Mouse (Mus musculus) adrenal gland, postnatal 14 days (tissue): Measurements from ENCODE around the gene Tmem200b. TPM values are rescaled to one million over a fixed set of nuclear protein-coding genes. Genes with fewer than 3 reads are reported as not detected.

Experiments used
- DNase-seq: peaks from one replicate; pipeline ENCODE4 v3.0.0; 2021; ENCODE audit warnings: mixed read lengths
- total RNA-seq: library from RNA; stranded (reverse); gene quantifications from 2 replicates; pipeline ENCODE4 v1.2.3, GENCODE M21; 2021

The Tmem200b gene
- total RNA-seq, 1 experiment from 2014 or later, result 8.7 TPM

- DNase-seq, result no peak
Observed at GRCm38 (mm10) chr4:131950657-131951056, 29.1 kb downstream of the Tmem200b start.

- DNase-seq, result no peak
Observed at GRCm38 (mm10) chr4:131957161-131957560, 35.6 kb downstream of the Tmem200b start.

DNA sequence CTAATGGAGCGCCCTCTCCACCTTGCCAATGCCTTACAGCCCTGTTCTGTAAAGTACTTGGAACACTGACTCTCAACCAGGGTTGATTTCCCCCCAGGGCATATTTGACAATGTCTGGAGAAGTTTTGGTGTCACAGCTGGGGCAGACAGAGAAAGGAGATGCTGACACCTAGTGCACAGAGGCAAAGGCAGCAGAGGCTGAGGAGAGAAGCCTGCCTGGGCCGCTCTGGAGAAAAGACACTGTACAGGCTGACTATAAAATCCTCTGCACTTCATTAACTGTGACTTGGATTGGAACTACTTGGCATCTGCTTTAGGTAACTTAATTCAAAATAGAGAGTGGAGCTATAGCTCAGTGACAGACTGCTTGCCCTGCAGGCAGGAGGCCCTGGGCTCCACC lies 47.3 kb downstream of the Tmem200b start:
- DNase-seq, result peak; percentile 32

GRCm38 (mm10) chr4:131970244-131970853 lies 48.8 kb downstream of the Tmem200b start:
- DNase-seq, result no peak

Other genes starting within 250 kb of the Tmem200b start
- gene Ptpru, start 83.5 kb upstream of the Tmem200b start, total RNA-seq, result 32.4 and 34.6 TPM in 2 replicates
- 130 and 140 TPM in 2 replicates for gene Mecr, start 78.3 kb upstream of the Tmem200b start, total RNA-seq
- gene Srsf4, start 48.2 kb upstream of the Tmem200b start, total RNA-seq, result 69.2 and 73.4 TPM in 2 replicates
- 0.19 TPM in 1 of 2 replicates, not detected in the other for gene Gm10300, start 152.9 kb downstream of the Tmem200b start, total RNA-seq
- 112 and 148 TPM in 2 replicates for gene Epb41, start 153.6 kb downstream of the Tmem200b start, total RNA-seq
- 1.3 and 1.4 TPM in 2 replicates for gene Oprd1, start 222.7 kb downstream of the Tmem200b start, total RNA-seq